Mouse (Mus musculus): ENCODE measurements around the gene 3110040M04Rik. TPM values are rescaled to one million over a fixed set of nuclear protein-coding genes. Genes with fewer than 3 reads are reported as not detected.
"Not testable (repeated sequence)": the region's sequence is repeated elsewhere in the genome, so short reads cannot be mapped to it uniquely, and the experiment has no call there.

Gene 3110040M04Rik
- polyA plus RNA-seq, 1 experiment: 0.46 TPM

- Histone ChIP-seq H3K4me3 (replicated peaks) (no peak overlapping the region), H3K4me1 (ENCODE audit: control insufficient read depth) (peaks cover 8% of the 10 kb centered on the region), H3K27me3 (ENCODE audit: control insufficient read depth) (no peaks in the 10 kb centered on the region), H3K36me3 (ENCODE audit: control insufficient read depth) (no peaks in the 10 kb centered on the region), H3K9me3 (ENCODE audit: control insufficient read depth, low read length) (no peaks in the 10 kb centered on the region)
- TF ChIP-seq GATA1 (IDR thresholded peaks at IDR 0.05; ENCODE audit: low read length) (no peak), TAL1 (IDR thresholded peaks at IDR 0.05; ENCODE audit: low read length) (no peak)
Observed at GRCm38 (mm10) chr1:151168637-151169036, 35.3 kb upstream of the 3110040M04Rik start.

- Histone ChIP-seq H3K9me3 (ENCODE audit: control insufficient read depth, low read length) (no peaks in the 10 kb centered on the region), H3K4me3 (replicated peaks) (no peak overlapping the region), H3K36me3 (ENCODE audit: control insufficient read depth) (no peaks in the 10 kb centered on the region), H3K4me1 (ENCODE audit: control insufficient read depth) (peaks cover 10% of the 10 kb centered on the region), H3K27me3 (ENCODE audit: control insufficient read depth) (no peaks in the 10 kb centered on the region)
- TF ChIP-seq GATA1 (IDR thresholded peaks at IDR 0.05; ENCODE audit: low read length) (no peak), TAL1 (IDR thresholded peaks at IDR 0.05; ENCODE audit: low read length) (no peak)
Observed at GRCm38 (mm10) chr1:151171572-151172461, 32.1 kb upstream of the 3110040M04Rik start.

GRCm38 (mm10) chr1:151177030-151177936 lies 26.6 kb upstream of the 3110040M04Rik start:
- Histone ChIP-seq H3K9me3 (ENCODE audit: control insufficient read depth, low read length) (no peaks in the 10 kb centered on the region), H3K27me3 (ENCODE audit: control insufficient read depth) (no peaks in the 10 kb centered on the region), H3K4me1 (ENCODE audit: control insufficient read depth) (peaks cover 45% of the 10 kb centered on the region), H3K4me3 (replicated peaks) (peak overlapping the region; percentile 58), H3K36me3 (ENCODE audit: control insufficient read depth) (no peaks in the 10 kb centered on the region)
- peak; percentile 18; the same call in 1 of the 3 replicates for TF ChIP-seq TAL1 (IDR thresholded peaks at IDR 0.05; ENCODE audit: low read length)
- no peak for TF ChIP-seq GATA1 (IDR thresholded peaks at IDR 0.05; ENCODE audit: low read length)

- no peaks in the 10 kb centered on the region for H3K36me3 ChIP-seq (ENCODE audit: control insufficient read depth)
- H3K9me3 ChIP-seq (ENCODE audit: control insufficient read depth, low read length): no peaks in the 10 kb centered on the region
- H3K4me3 ChIP-seq (replicated peaks): peak overlapping the region; percentile 58
- H3K4me1 ChIP-seq (ENCODE audit: control insufficient read depth): peaks cover 45% of the 10 kb centered on the region
- TF ChIP-seq GATA1 (IDR thresholded peaks at IDR 0.05; ENCODE audit: low read length): no peak
- TF ChIP-seq TAL1 (IDR thresholded peaks at IDR 0.05; ENCODE audit: low read length): no peak
- no peaks in the 10 kb centered on the region for H3K27me3 ChIP-seq (ENCODE audit: control insufficient read depth)
Observed at GRCm38 (mm10) chr1:151177937-151178271, 26.0 kb upstream of the 3110040M04Rik start.

- Histone ChIP-seq H3K36me3 (ENCODE audit: control insufficient read depth) (no peaks in the 10 kb centered on the region), H3K9me3 (ENCODE audit: control insufficient read depth, low read length) (no peaks in the 10 kb centered on the region), H3K4me3 (replicated peaks) (no peak overlapping the region), H3K4me1 (ENCODE audit: control insufficient read depth) (peaks cover 45% of the 10 kb centered on the region), H3K27me3 (ENCODE audit: control insufficient read depth) (no peaks in the 10 kb centered on the region)
- no peak for TF ChIP-seq TAL1 (IDR thresholded peaks at IDR 0.05; ENCODE audit: low read length)
- TF ChIP-seq GATA1 (IDR thresholded peaks at IDR 0.05; ENCODE audit: low read length): no peak
Observed at GRCm38 (mm10) chr1:151178505-151179083, 25.3 kb upstream of the 3110040M04Rik start.

- TF ChIP-seq TAL1 (IDR thresholded peaks at IDR 0.05; ENCODE audit: low read length) (no peak), GATA1 (IDR thresholded peaks at IDR 0.05; ENCODE audit: low read length) (no peak)
- Histone ChIP-seq H3K9me3 (ENCODE audit: control insufficient read depth, low read length) (no peaks in the 10 kb centered on the region), H3K4me3 (replicated peaks) (no peak overlapping the region), H3K36me3 (ENCODE audit: control insufficient read depth) (no peaks in the 10 kb centered on the region), H3K27me3 (ENCODE audit: control insufficient read depth) (no peaks in the 10 kb centered on the region), H3K4me1 (ENCODE audit: control insufficient read depth) (peaks cover 45% of the 10 kb centered on the region)
Observed at GRCm38 (mm10) chr1:151180167-151180566, 23.8 kb upstream of the 3110040M04Rik start.

GRCm38 (mm10) chr1:151182266-151182665 lies 21.7 kb upstream of the 3110040M04Rik start, which contains the start of gene Gm47985:
Gene Gm47985, plus strand, starts transcription at chr1:151182537.
- H3K36me3 ChIP-seq (ENCODE audit: control insufficient read depth); H3K4me3 ChIP-seq (replicated peaks); H3K27me3 ChIP-seq (ENCODE audit: control insufficient read depth); H3K9me3 ChIP-seq (ENCODE audit: control insufficient read depth, low read length): not testable (repeated sequence)
- H3K4me1 ChIP-seq (ENCODE audit: control insufficient read depth): peaks cover 32% of the 10 kb centered on the region

- not testable (repeated sequence) for H3K4me3 ChIP-seq (replicated peaks); H3K27me3 ChIP-seq (ENCODE audit: control insufficient read depth); H3K9me3 ChIP-seq (ENCODE audit: control insufficient read depth, low read length); H3K36me3 ChIP-seq (ENCODE audit: control insufficient read depth); H3K4me1 ChIP-seq (ENCODE audit: control insufficient read depth)
Observed at GRCm38 (mm10) chr1:151186186-151186585, 17.7 kb upstream of the 3110040M04Rik start.

GRCm38 (mm10) chr1:151186879-151187424 lies 17.0 kb upstream of the 3110040M04Rik start:
- not testable (repeated sequence) for H3K27me3 ChIP-seq (ENCODE audit: control insufficient read depth); H3K9me3 ChIP-seq (ENCODE audit: control insufficient read depth, low read length); H3K36me3 ChIP-seq (ENCODE audit: control insufficient read depth); H3K4me1 ChIP-seq (ENCODE audit: control insufficient read depth); H3K4me3 ChIP-seq (replicated peaks)

Data from erythroblast, embryonic 14.5 days (primary cell).